In the genomic region with DNA sequence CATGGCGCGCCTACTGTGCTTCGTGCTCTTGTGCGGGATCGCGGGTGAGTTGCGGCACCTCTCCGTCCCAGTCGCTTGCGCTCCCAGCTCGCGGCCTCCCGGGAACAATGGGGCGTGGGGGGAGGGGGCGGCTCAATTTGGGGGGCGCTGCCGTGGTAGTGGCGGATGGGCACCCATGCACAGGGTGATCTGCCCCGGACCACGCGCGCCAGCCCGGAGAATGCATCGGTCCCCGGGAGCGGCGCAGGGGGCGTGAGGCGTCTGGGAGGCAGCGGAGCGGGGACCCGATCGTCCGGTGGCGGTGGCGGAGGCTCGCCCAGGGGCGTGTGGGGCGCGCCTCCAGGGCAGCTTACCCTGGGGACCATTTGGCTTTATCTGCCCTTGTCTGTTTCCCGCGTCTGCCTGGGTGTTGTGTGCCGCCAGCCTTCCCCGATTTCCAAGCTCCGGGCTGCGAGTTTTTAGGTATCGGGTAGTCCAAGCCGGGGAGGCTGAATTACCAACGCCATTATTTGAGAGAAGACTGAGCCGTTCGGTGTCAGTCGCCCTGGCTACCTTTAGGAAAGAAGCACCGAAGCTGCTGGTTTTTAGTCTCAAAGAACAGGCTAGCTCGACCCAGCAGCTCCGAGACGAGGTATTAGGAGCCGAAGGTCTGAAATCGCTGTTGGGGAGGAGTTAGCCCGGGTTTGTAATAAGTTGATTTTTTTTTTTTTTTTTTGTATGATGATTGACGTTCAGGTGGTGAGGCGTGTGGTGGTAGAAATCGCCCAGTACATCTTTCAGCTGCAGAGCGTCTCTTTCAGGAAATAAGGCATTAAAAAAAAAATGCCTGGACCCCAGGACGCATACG, we compare ENCODE assay signal across 7 mouse cellular contexts. TPM values are rescaled to one million over a fixed set of nuclear protein-coding genes. Genes with fewer than 3 reads are reported as not detected.
DNase-seq lines count a peak whose midpoint lies in the region; ATAC-seq and TF ChIP-seq lines count a peak whose summit lies in the region.

No protein-coding gene starts in this region.

- peak; percentile 38 for DNase-seq in right cerebral cortex, postnatal 14 days
- DNase-seq in right cerebral cortex, postnatal 25 days: no peak
- DNase-seq in brain, embryonic 14.5 days (ENCODE audit: low read depth): peak; percentile 71
- peak; percentile 69 for DNase-seq in forebrain, postnatal 0 days
- DNase-seq in splenic B cell, adult 2 months (ENCODE audit: low read depth, low spot score): peak; percentile 1

- peak overlapping the region; percentile 96 for H3K4me3 ChIP-seq in forebrain, postnatal 0 days (ENCODE audit: low read depth, low read length)
- peak overlapping the region; percentile 80 for H3K4me3 ChIP-seq in intestine, postnatal 0 days (ENCODE audit: low read depth, low read length)
- H3K4me3 ChIP-seq in lung, embryonic 15.5 days: peak overlapping the region; percentile 72

- peak overlapping the region; percentile 96 for H3K9ac ChIP-seq in forebrain, postnatal 0 days
- peak overlapping the region; percentile 91 for H3K9ac ChIP-seq in intestine, postnatal 0 days (ENCODE audit: low read depth, low read length)
- H3K9ac ChIP-seq in lung, embryonic 15.5 days: peak overlapping the region; percentile 70

- TF ChIP-seq POLR2A in brain, embryonic 14.5 days (IDR thresholded peaks at IDR 0.05; ENCODE audit: borderline replicate concordance, extremely low read depth, insufficient read depth, insufficient read length, poor library complexity, severe bottlenecking): no peak

- peaks cover 11% of the 10 kb centered on the region; the same call in 1 of the 2 replicates for H3K4me1 ChIP-seq in forebrain, postnatal 0 days (ENCODE audit: insufficient read depth)
- peaks cover 3% of the 10 kb centered on the region; the same call in 1 of the 2 replicates for H3K4me1 ChIP-seq in intestine, postnatal 0 days (replicated peaks; ENCODE audit: control insufficient read depth, insufficient read depth, low read length)
- H3K4me1 ChIP-seq in lung, embryonic 15.5 days: peaks cover 4% of the 10 kb centered on the region; the same call in 1 of the 2 replicates

- no peaks in the 10 kb centered on the region for H3K9me3 ChIP-seq in forebrain, postnatal 0 days (ENCODE audit: low read length)
- H3K9me3 ChIP-seq in intestine, postnatal 0 days (ENCODE audit: control insufficient read depth): no peaks in the 10 kb centered on the region
- H3K9me3 ChIP-seq in lung, embryonic 15.5 days: no peaks in the 10 kb centered on the region

- peak; percentile 50 for ATAC-seq in forebrain, postnatal 0 days
- peak; percentile 39 for ATAC-seq in intestine, postnatal 0 days
- peak; percentile 53 for ATAC-seq in lung, embryonic 15.5 days (ENCODE audit: borderline replicate concordance, extremely low read depth, low FRiP score, low TSS enrichment)

- H3K4me2 ChIP-seq in forebrain, postnatal 0 days (ENCODE audit: low read depth): peak overlapping the region; percentile 71
- peak overlapping the region; percentile 90 for H3K4me2 ChIP-seq in intestine, postnatal 0 days (replicated peaks; ENCODE audit: low read depth)
- H3K4me2 ChIP-seq in lung, embryonic 15.5 days: peak overlapping the region; percentile 99

- H3K36me3 ChIP-seq in forebrain, postnatal 0 days (ENCODE audit: insufficient read depth): no peaks in the 10 kb centered on the region
- H3K36me3 ChIP-seq in intestine, postnatal 0 days (ENCODE audit: control insufficient read depth, insufficient read depth): no peaks in the 10 kb centered on the region
- H3K36me3 ChIP-seq in lung, embryonic 15.5 days: no peaks in the 10 kb centered on the region
- no peaks in the 10 kb centered on the region for H3K36me3 ChIP-seq in splenic B cell, adult 2 months (ENCODE audit: control insufficient read depth, insufficient read depth, low read length, poor library complexity, severe bottlenecking)

- 0 out of 2 replicates have a peak, but pooled peaks have one; percentile 1 for TF ChIP-seq CTCF in brain, embryonic 14.5 days (IDR thresholded peaks at IDR 0.05; ENCODE audit: borderline replicate concordance, extremely low read depth, insufficient read depth, insufficient read length)
- TF ChIP-seq CTCF in forebrain, postnatal 0 days (IDR thresholded peaks at IDR 0.05; ENCODE audit: low read depth): no peak
- no peak for TF ChIP-seq CTCF in intestine, postnatal 0 days (IDR thresholded peaks at IDR 0.05; ENCODE audit: low read depth)

- under 1% methylated on average over 64 of the region's 65 CpGs for WGBS in forebrain, postnatal 0 days
- under 1% methylated on average over 61 of the region's 65 CpGs for WGBS in intestine, postnatal 0 days
- WGBS in lung, embryonic 15.5 days: under 1% methylated on average over 65 of the region's 65 CpGs

- H3K27ac ChIP-seq in forebrain, postnatal 0 days (ENCODE audit: low read depth, low read length): peak overlapping the region; percentile 93
- peak overlapping the region; percentile 95 for H3K27ac ChIP-seq in intestine, postnatal 0 days (ENCODE audit: low read depth, low read length)
- H3K27ac ChIP-seq in lung, embryonic 15.5 days: peak overlapping the region; percentile 92

- H3K27me3 ChIP-seq in forebrain, postnatal 0 days (ENCODE audit: insufficient read depth, low read length): no peaks in the 10 kb centered on the region
- no peaks in the 10 kb centered on the region for H3K27me3 ChIP-seq in intestine, postnatal 0 days (replicated peaks; ENCODE audit: control insufficient read depth, insufficient read depth, low read length)
- H3K27me3 ChIP-seq in lung, embryonic 15.5 days: peaks cover 31% of the 10 kb centered on the region
- H3K27me3 ChIP-seq in splenic B cell, adult 2 months (ENCODE audit: control insufficient read depth, insufficient read depth, low read length, poor library complexity, severe bottlenecking): no peaks in the 10 kb centered on the region

RNA-seq across cellular contexts. Expression of a gene that starts 0.8 kb away (rescaled TPM):
- polyA plus RNA-seq in brain, embryonic 14.5 days (2012; rRNA removed): 82.6 and 124 TPM in 2 replicates
- 331 and 396 TPM in 2 replicates for total RNA-seq in forebrain, postnatal 0 days (2014; rRNA removed)
- 118 and 156 TPM in 2 replicates for polyA plus RNA-seq in forebrain, postnatal 0 days (2015; fragmentation: Nextera tagmentation; extraction: Ambion mirVana)
- 55.9 and 56.0 TPM in 2 replicates for polyA plus RNA-seq in intestine, postnatal 0 days (2015; fragmentation: Nextera tagmentation; extraction: Ambion mirVana)
- 31.0 and 34.1 TPM in 2 replicates for polyA plus RNA-seq in lung, embryonic 15.5 days (2015; fragmentation: Nextera tagmentation; extraction: Ambion mirVana)
